Mouse (Mus musculus) c-Kit-negative CD71-positive TER-119-positive erythroid progenitor cells, embryonic 14.5 days (primary cell): ENCODE measurements around the gene Vps51.

Experiments used
- DNase-seq: peaks from one replicate; pipeline ENCODE4 v3.0.0-alpha.2; 2013; ENCODE audit warnings: low read depth, low spot score

Vps51 gene

DNA sequence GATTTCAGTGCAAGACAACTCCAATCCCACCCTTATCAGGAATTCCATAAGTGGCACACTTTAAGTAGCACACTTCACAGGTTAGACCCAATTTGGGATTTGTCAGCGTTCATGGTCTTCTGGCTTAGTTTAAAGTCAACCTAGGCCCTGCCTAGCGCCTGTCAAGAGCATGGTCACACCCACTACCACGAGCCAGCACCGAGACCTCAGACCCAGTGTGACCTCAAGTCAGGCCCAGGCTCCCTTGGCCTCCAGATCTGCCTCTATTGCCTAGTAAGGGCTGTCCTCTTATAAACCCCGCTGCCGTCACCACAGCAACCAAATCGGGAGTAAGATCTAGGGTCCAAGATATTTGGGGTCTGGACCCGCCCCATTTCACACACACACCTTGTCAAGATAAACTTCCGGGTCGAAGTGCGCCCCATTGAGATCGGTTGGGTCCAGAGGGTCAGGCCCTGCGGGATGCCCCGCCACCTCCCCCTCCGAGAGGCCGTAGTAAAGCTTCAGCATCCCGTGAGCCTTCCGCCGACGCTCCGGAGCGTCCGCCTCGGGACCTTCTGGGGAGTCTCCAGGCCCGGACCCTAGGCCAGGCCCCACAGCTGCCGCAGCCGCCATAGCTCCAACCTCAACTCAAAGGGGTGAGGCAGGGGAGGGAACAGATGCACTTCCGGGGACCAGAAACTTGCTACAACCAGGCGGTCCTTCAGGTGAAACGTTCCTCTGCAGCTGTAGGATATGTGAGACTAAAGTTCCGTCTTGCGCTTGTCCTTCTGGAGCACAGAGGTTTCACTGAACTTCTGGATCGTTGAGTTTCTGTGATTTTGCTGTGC, at the start of gene Vps51:
Gene Vps51 (minus strand): TSS at position 668 of the 830 bp plus-strand sequence.
- peak; percentile 73 for DNase-seq

DNA sequence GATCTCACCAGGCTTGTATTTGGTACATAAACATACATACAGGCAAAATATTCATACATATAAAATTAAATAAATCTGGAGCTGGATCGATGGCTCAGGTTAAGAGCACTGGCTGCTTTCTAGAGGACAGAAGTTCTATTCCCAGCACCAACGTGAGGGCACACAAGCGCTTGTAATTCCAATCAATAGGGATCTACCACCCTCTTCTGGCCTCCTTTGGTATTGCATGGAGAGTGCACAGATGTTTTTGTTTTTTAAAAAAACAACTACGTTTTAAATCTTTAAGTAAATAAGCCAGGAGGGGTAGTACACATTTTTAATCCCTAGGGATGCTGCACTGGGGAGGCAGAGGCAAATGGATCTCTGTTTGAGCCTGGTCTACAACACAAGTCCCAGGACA, 49.3 kb upstream of the Vps51 start:
- DNase-seq: peak; percentile 77

DNA sequence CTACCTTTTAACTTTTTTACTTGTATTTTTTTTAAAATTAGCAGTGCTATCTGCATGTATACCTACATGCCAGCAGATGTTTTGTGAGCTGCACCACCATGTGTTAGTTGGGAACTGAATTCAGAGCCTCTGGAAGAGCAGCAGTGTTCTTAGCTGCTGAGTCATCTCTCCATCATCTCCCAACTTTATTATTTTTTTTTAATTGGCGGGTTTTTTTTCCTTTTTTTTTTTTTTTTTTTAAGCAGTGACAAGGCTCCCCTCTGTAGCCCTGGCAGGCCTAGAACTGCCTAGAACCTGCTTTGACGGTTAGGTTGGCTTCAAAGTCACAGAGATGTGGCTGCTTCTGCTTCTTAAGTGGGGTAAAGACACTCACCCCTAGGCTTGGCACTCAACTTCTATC, 47.9 kb upstream of the Vps51 start:
- DNase-seq: no peak

- no peak for DNase-seq
Observed at GRCm38 (mm10) chr19:6123330-6123729, 46.3 kb upstream of the Vps51 start.

DNA sequence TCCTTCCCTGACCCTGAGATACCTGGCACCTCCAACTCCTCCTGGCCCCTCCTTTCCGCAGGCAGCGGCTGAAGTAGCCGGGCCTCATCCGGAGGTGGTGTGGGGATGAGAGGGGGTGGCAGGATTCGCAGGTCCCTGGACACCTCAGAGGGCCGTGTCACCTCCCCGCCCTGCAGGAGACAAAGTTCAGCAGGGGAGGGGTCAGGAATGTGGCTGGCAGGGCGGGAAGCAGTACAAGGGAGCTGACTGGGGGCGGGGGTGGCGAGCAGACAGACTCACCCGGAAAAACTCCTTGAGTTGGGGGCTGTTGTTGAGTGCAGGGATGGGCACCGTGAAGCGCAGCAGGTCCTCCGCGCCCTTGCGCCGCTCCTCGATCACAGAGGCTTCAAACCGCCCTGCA, 44.7 kb upstream of the Vps51 start:
- DNase-seq: no peak

GRCm38 (mm10) chr19:6118677-6119185, 41.7 kb upstream of the Vps51 start:
- DNase-seq: no peak

- DNase-seq: peak; percentile 85
Observed at GRCm38 (mm10) chr19:6117986-6118676, 41.1 kb upstream of the Vps51 start, which contains the start of gene Sac3d1. Gene Sac3d1, minus strand, starts transcription at chr19:6118650.

GRCm38 (mm10) chr19:6117346-6117985, 40.4 kb upstream of the Vps51 start:
- DNase-seq: no peak

GRCm38 (mm10) chr19:6116113-6116850, 39.3 kb upstream of the Vps51 start:
- no peak for DNase-seq

GRCm38 (mm10) chr19:6113116-6113515, 36.1 kb upstream of the Vps51 start:
- DNase-seq: no peak

- DNase-seq: no peak
Observed at GRCm38 (mm10) chr19:6105586-6105985, 28.6 kb upstream of the Vps51 start, which contains the start of gene Naaladl1. Gene Naaladl1, plus strand, starts transcription at chr19:6105782.

DNA sequence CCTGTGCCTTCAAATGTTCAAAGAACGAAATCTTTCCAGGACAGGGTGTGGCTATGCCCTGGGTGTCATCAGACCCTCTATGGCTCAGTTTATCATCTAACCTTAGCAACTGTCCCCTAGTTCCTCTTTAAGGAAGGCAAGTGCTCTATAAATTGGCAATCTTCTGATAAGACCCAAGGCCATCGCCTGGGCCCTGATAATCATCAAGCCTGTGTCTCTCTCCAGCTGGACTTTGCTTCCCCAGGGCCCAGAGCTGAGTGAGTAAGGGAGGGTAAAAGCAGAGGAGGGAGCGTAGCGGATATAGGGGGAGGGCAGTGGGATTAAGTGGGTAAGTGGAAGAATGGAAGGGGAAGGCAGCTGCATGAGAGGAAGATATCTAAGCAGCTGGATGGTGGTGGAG, 27.4 kb upstream of the Vps51 start:
- DNase-seq: no peak

DNA sequence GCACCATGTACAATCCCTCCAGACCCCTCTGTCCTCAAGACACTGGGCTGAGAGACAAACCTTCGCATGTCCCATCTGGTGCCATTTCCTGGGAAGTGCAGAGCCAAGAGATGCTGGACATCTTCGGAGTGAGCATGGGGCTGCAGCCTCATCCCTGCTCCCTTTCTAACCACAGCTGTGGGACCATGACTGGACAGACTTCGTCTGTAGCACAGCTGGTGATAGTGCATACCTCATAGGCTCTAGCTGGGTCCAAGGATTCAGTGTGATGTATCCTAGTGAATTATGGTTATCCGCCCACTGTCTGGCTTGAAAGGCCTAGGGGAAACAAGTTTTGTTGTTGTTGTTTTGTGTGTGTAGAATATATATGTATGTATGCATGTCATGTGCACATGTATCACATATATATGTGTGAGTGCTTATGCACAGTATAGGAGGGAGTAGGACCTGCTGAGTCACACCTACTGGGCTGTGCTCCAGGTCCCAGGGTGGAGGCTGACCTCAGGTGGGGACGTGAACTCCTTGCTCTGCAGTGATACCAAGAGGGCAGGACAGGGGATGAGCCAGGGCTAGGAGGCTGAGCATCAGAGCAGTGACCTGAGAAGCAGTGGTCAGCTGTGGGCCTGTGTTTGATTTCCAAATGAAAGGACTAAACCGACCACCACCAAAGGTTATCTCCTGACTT, 25.3 kb upstream of the Vps51 start:
- peak; percentile 46 for DNase-seq

DNA sequence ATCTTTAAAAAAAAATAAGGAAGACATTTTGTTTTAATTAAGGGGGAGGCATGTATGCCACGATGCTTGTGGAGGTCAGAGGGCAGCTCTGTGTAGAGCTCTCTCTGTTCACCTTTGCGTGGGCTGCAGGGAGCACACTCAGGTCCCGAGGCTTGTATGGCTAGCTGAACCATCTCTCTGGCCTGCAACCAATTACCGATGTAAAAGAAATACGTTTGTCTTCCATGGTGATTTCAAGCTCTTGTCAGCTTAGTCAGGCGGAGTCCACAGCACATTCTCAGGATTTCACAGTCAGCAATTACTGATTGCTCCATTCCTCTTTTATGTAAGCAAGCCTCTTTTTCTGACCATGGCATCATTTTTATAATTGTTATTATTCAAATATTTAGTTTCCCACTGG, 24.2 kb upstream of the Vps51 start:
- DNase-seq: no peak

GRCm38 (mm10) chr19:6097847-6098246, 20.8 kb upstream of the Vps51 start:
- DNase-seq: no peak

GRCm38 (mm10) chr19:6094119-6094518, 17.1 kb upstream of the Vps51 start, which contains the start of gene AC131692.1:
Gene AC131692.1, plus strand, starts transcription at chr19:6094419.
- DNase-seq: no peak

DNA sequence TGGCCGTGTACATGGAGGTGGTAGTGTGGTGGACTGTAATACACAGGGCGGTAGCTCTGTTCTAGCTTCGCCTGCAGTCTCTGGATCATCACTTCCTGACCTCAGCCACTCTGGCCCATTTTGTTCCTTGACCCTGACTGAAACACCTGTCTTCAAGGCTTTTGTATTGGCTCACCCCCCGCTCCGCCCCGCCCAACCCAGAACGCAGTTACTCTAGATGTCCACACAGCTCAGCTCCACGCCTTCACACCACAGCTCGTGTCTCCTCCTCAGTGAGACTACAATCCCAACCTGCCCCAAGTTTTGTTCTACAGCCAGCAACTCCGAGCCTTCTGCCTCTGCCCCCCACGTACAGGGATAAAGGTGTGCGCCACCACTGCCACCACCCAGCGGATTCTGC, 11.8 kb upstream of the Vps51 start:
- DNase-seq: no peak

- DNase-seq: peak; percentile 72
Observed at GRCm38 (mm10) chr19:6085417-6085879, 8.4 kb upstream of the Vps51 start.

GRCm38 (mm10) chr19:6084478-6085248, 7.6 kb upstream of the Vps51 start, which contains the start of the genes Zfpl1 and Cdca5:
Gene Zfpl1, minus strand, starts transcription at chr19:6084956.
Gene Cdca5, plus strand, starts transcription at chr19:6084983.
- DNase-seq: peak; percentile 98

- no peak for DNase-seq
Observed at GRCm38 (mm10) chr19:6082156-6082555, 5.1 kb upstream of the Vps51 start, which contains the start of gene Gm28374. Gene Gm28374, minus strand, starts transcription at chr19:6082256.
